Mouse (Mus musculus) spleen, adult 2 months (tissue): ENCODE measurements around the gene Kpna6.

Experiments
- CTCF ChIP-seq: fragments of 200-500 bp; IDR thresholded peaks from 2 replicates; pipeline ENCODE4 v1.5.1; 2011; ENCODE audit warnings: mild to moderate bottlenecking, inconsistent platforms; ENCODE audit not compliant: insufficient read depth, insufficient read length, insufficient replicate concordance; ENCODE audit errors: extremely low read depth
- POLR2A ChIP-seq: fragments of 200-500 bp; IDR thresholded peaks from 2 replicates; pipeline ENCODE4 v1.6.1; 2011; ENCODE audit warnings: low read depth, low read length, inconsistent platforms

- TF ChIP-seq POLR2A (no peak), CTCF (no peak)
Observed at GRCm38 (mm10) chr4:129684531-129684930, 12.0 kb upstream of the Kpna6 start.
